Mouse (Mus musculus): Measurements from ENCODE around the gene Mical2.

The Mical2 gene

GRCm38 (mm10) chr7:112283606-112284310 is 58.1 kb downstream of the Mical2 start:
- no peak for DNase-seq

- peak in 1 of 2 experiments; percentile 58 for DNase-seq
Observed at GRCm38 (mm10) chr7:112285573-112285972, 59.9 kb downstream of the Mical2 start.

- no peak for DNase-seq
Observed at GRCm38 (mm10) chr7:112288352-112289107, 62.9 kb downstream of the Mical2 start.

GRCm38 (mm10) chr7:112289514-112289913 is 63.9 kb downstream of the Mical2 start:
- peak; percentile 87 to 90 for DNase-seq

- peak; percentile 84 to 89 for DNase-seq
Observed at GRCm38 (mm10) chr7:112289990-112290389, 64.3 kb downstream of the Mical2 start.

- DNase-seq, result no peak
Observed at GRCm38 (mm10) chr7:112293456-112294104, 67.9 kb downstream of the Mical2 start.

- peak in 1 of 2 experiments; percentile 33 for DNase-seq
Observed at GRCm38 (mm10) chr7:112295426-112296221, 70.0 kb downstream of the Mical2 start.

- peak; percentile 35 to 42 for DNase-seq
Observed at GRCm38 (mm10) chr7:112298032-112298431, 72.4 kb downstream of the Mical2 start.

- peak; percentile 48 to 57 for DNase-seq
Observed at GRCm38 (mm10) chr7:112298871-112299422, 73.3 kb downstream of the Mical2 start.

GRCm38 (mm10) chr7:112299521-112300096 is 74.0 kb downstream of the Mical2 start:
- DNase-seq, result peak; percentile 67 to 75

GRCm38 (mm10) chr7:112300141-112300540 is 74.5 kb downstream of the Mical2 start:
- no peak for DNase-seq

GRCm38 (mm10) chr7:112301052-112301451 is 75.4 kb downstream of the Mical2 start:
- DNase-seq, result no peak

- DNase-seq, result no peak
Observed at GRCm38 (mm10) chr7:112304382-112304781, 78.7 kb downstream of the Mical2 start.

GRCm38 (mm10) chr7:112309289-112310016 is 83.8 kb downstream of the Mical2 start:
- DNase-seq, result peak; percentile 89 to 91

GRCm38 (mm10) chr7:112310017-112310360 is 84.3 kb downstream of the Mical2 start:
- DNase-seq, result no peak

GRCm38 (mm10) chr7:112313211-112313610 is 87.6 kb downstream of the Mical2 start:
- no peak for DNase-seq

- no peak for DNase-seq
Observed at GRCm38 (mm10) chr7:112313670-112314069, 88.0 kb downstream of the Mical2 start.

- peak; percentile 67 to 73 for DNase-seq
Observed at GRCm38 (mm10) chr7:112316239-112316638, 90.6 kb downstream of the Mical2 start.

GRCm38 (mm10) chr7:112317491-112317890 is 91.8 kb downstream of the Mical2 start:
- DNase-seq, result no peak

GRCm38 (mm10) chr7:112318306-112318705 is 92.7 kb downstream of the Mical2 start:
- no peak for DNase-seq

GRCm38 (mm10) chr7:112319419-112319818 is 93.8 kb downstream of the Mical2 start:
- DNase-seq, result no peak

All from lung, adult 18-20 months (tissue).